Mouse (Mus musculus) liver, postnatal 0 days (tissue): ENCODE measurements around the gene E130114P18Rik. TPM values are rescaled to one million over a fixed set of nuclear protein-coding genes. Genes with fewer than 3 reads are reported as not detected.

ENCODE experiments used
- ATAC-seq: fragments of 200-750 bp; cut with Nextera tagmentation; 2 replicates; pipeline ENCODE4 v1.8.0; 2017; ENCODE audit warnings: mild to moderate bottlenecking, moderate library complexity
- DNase-seq: peaks from one replicate; pipeline ENCODE4 v3.0.0-alpha.2; 2016
- H3K27ac ChIP-seq: fragments of 300-500 bp; sonication (generic); 2 replicates; pipeline ENCODE4 v1.5.1; 2014; ENCODE audit warnings: antibody characterized with exemption, moderate library complexity, mild to moderate bottlenecking, low read depth
- H3K27me3 ChIP-seq: fragments of 300-500 bp; sonication (generic); 2 replicates; pipeline ENCODE4 v1.6.1; 2014; ENCODE audit warnings: low read length, control low read depth, mixed read lengths; ENCODE audit not compliant: insufficient read depth
- H3K36me3 ChIP-seq: fragments of 300-500 bp; sonication (generic); replicated peaks from 2 replicates; pipeline ENCODE4 v1.6.1; 2014; ENCODE audit warnings: mild to moderate bottlenecking, control low read depth, low read length, moderate library complexity, mixed read lengths; ENCODE audit not compliant: insufficient read depth
- H3K4me1 ChIP-seq: fragments of 300-500 bp; sonication (generic); 2 replicates; pipeline ENCODE4 v1.6.1; 2014; ENCODE audit warnings: antibody characterized with exemption, mild to moderate bottlenecking, control low read depth; ENCODE audit not compliant: insufficient read depth
- H3K4me2 ChIP-seq: fragments of 300-500 bp; sonication (generic); 2 replicates; pipeline ENCODE4 v1.6.1; 2014; ENCODE audit warnings: low read depth, mild to moderate bottlenecking, low read length, moderate library complexity, mixed read lengths
- H3K4me3 ChIP-seq: fragments of 300-500 bp; sonication (generic); 2 replicates; pipeline ENCODE4 v1.5.1; 2014; ENCODE audit warnings: low read depth, low read length
- H3K9ac ChIP-seq: fragments of 300-500 bp; sonication (generic); replicated peaks from 2 replicates; pipeline ENCODE4 v1.6.1; 2014; ENCODE audit warnings: mild to moderate bottlenecking, moderate library complexity
- H3K9me3 ChIP-seq: fragments of 300-500 bp; sonication (generic); 2 replicates; pipeline ENCODE4 v1.6.1; 2016; ENCODE audit warnings: mild to moderate bottlenecking, control low read depth, low read length, mixed read lengths
- CTCF ChIP-seq: sonication (generic); IDR thresholded peaks from 2 replicates; pipeline ENCODE4 v1.5.1; 2016; ENCODE audit warnings: antibody characterized with exemption, low read depth
- EP300 ChIP-seq: IDR thresholded peaks from 2 replicates; pipeline ENCODE4 v1.6.1; 2016; ENCODE audit warnings: antibody characterized with exemption, low read depth, mild to moderate bottlenecking
- WGBS: fragments of 180-500 bp; shearing (Covaris S2); extraction: QIAGEN DNeasy Blood & Tissue Kit; methylation state at CpG from one replicate; pipeline ENCODE4 v1.1.7; 2014; ENCODE audit not compliant: insufficient replicate concordance; 5-methylcytosine and 5-hydroxymethylcytosine counted together
- polyA plus RNA-seq: library from polyadenylated mRNA; unstranded; fragments of >200 nt; fragmentation: Nextera tagmentation; extraction: Ambion mirVana; gene quantifications from 2 replicates; pipeline ENCODE4 v1.2.1, GENCODE M21; 2015

Gene E130114P18Rik
- polyA plus RNA-seq, 1 experiment from 2014 or later, result not detected

GRCm38 (mm10) chr4:97710048-97710765, 67.7 kb downstream of the E130114P18Rik start:
- H3K27me3 ChIP-seq, result no peaks in the 10 kb centered on the region
- ATAC-seq, result no peak
- no peak overlapping the region for H3K9ac ChIP-seq
- no peaks in the 10 kb centered on the region for H3K36me3 ChIP-seq
- H3K4me2 ChIP-seq, result no peak overlapping the region
- no peak overlapping the region for H3K27ac ChIP-seq
- H3K9me3 ChIP-seq, result no peaks in the 10 kb centered on the region
- H3K4me3 ChIP-seq, result no peak overlapping the region
- DNase-seq, result no peak
- WGBS, result 63% methylated on average over 9 of the region's 9 CpGs
- TF ChIP-seq EP300 (no peak), CTCF (no peak)
- no peaks in the 10 kb centered on the region for H3K4me1 ChIP-seq

GRCm38 (mm10) chr4:97707373-97708152, 70.3 kb downstream of the E130114P18Rik start:
- WGBS, result 78% methylated on average over 22 of the region's 22 CpGs
- no peaks in the 10 kb centered on the region for H3K4me1 ChIP-seq
- no peaks in the 10 kb centered on the region for H3K9me3 ChIP-seq
- H3K27me3 ChIP-seq, result no peaks in the 10 kb centered on the region
- no peak overlapping the region for H3K4me3 ChIP-seq
- no peak overlapping the region for H3K9ac ChIP-seq
- TF ChIP-seq EP300 (no peak), CTCF (no peak)
- DNase-seq (no peak), ATAC-seq (no peak)
- H3K27ac ChIP-seq, result no peak overlapping the region
- H3K4me2 ChIP-seq, result no peak overlapping the region
- no peaks in the 10 kb centered on the region for H3K36me3 ChIP-seq

GRCm38 (mm10) chr4:97696684-97697615, 80.9 kb downstream of the E130114P18Rik start:
- Histone ChIP-seq H3K27ac (no peak overlapping the region), H3K4me3 (no peak overlapping the region), H3K36me3 (no peaks in the 10 kb centered on the region), H3K4me1 (no peaks in the 10 kb centered on the region), H3K4me2 (no peak overlapping the region), H3K9me3 (no peaks in the 10 kb centered on the region), H3K27me3 (no peaks in the 10 kb centered on the region), H3K9ac (no peak overlapping the region)
- DNase-seq (no peak), ATAC-seq (no peak)
- no peak for TF ChIP-seq EP300
- no peak for TF ChIP-seq CTCF
- WGBS, result 70% methylated on average over 7 of the region's 7 CpGs

GRCm38 (mm10) chr4:97695414-97696040, 82.4 kb downstream of the E130114P18Rik start:
- H3K27me3 ChIP-seq, result no peaks in the 10 kb centered on the region
- no peak overlapping the region for H3K4me2 ChIP-seq
- H3K4me3 ChIP-seq, result no peak overlapping the region
- no peaks in the 10 kb centered on the region for H3K36me3 ChIP-seq
- TF ChIP-seq CTCF (no peak), EP300 (no peak)
- H3K27ac ChIP-seq, result no peak overlapping the region
- H3K9ac ChIP-seq, result no peak overlapping the region
- no peaks in the 10 kb centered on the region for H3K9me3 ChIP-seq
- ATAC-seq, result no peak
- H3K4me1 ChIP-seq, result no peaks in the 10 kb centered on the region
- 76% methylated on average over 7 of the region's 7 CpGs for WGBS
- no peak for DNase-seq

GRCm38 (mm10) chr4:97693931-97694330, 83.9 kb downstream of the E130114P18Rik start:
- Histone ChIP-seq H3K4me2 (no peak overlapping the region), H3K9ac (no peak overlapping the region), H3K27ac (no peak overlapping the region), H3K27me3 (no peaks in the 10 kb centered on the region), H3K9me3 (no peaks in the 10 kb centered on the region), H3K4me3 (no peak overlapping the region), H3K4me1 (no peaks in the 10 kb centered on the region), H3K36me3 (no peaks in the 10 kb centered on the region)
- WGBS, result 81% methylated on average over 4 of the region's 4 CpGs
- DNase-seq (no peak), ATAC-seq (no peak)
- TF ChIP-seq CTCF, result no peak
- TF ChIP-seq EP300, result no peak

- H3K4me1 ChIP-seq, result no peaks in the 10 kb centered on the region
- 85% methylated on average over 4 of the region's 4 CpGs for WGBS
Measured at GRCm38 (mm10) chr4:97693054-97693453, 84.8 kb downstream of the E130114P18Rik start.

More at GRCm38 (mm10) chr4:97693054-97693453, 84.8 kb downstream of the E130114P18Rik start:
- H3K9ac ChIP-seq, result no peak overlapping the region
- no peak overlapping the region for H3K27ac ChIP-seq
- H3K36me3 ChIP-seq, result no peaks in the 10 kb centered on the region
- no peaks in the 10 kb centered on the region for H3K27me3 ChIP-seq
- H3K4me3 ChIP-seq, result no peak overlapping the region
- ATAC-seq, result no peak
- TF ChIP-seq CTCF (no peak), EP300 (no peak)
- H3K4me2 ChIP-seq, result no peak overlapping the region
- H3K9me3 ChIP-seq, result no peaks in the 10 kb centered on the region
- DNase-seq, result no peak
